Mouse (Mus musculus) CH12.LX (cell line): ENCODE results near the gene Flt1.

Experiments
- EP300 ChIP-seq: IDR thresholded peaks from 2 replicates; pipeline ENCODE4 v1.6.1; 2011; ENCODE audit warnings: low read length, improper control_type of control experiment
- MAFK ChIP-seq: IDR thresholded peaks from 2 replicates; pipeline ENCODE4 v1.6.1; 2011; ENCODE audit warnings: low read length, improper control_type of control experiment; ENCODE audit not compliant: insufficient replicate concordance
- POLR2A ChIP-seq: IDR thresholded peaks from 2 replicates; pipeline ENCODE4 v1.6.1; 2011; ENCODE audit warnings: low read depth, mild to moderate bottlenecking, improper control_type of control experiment, low read length

DNA sequence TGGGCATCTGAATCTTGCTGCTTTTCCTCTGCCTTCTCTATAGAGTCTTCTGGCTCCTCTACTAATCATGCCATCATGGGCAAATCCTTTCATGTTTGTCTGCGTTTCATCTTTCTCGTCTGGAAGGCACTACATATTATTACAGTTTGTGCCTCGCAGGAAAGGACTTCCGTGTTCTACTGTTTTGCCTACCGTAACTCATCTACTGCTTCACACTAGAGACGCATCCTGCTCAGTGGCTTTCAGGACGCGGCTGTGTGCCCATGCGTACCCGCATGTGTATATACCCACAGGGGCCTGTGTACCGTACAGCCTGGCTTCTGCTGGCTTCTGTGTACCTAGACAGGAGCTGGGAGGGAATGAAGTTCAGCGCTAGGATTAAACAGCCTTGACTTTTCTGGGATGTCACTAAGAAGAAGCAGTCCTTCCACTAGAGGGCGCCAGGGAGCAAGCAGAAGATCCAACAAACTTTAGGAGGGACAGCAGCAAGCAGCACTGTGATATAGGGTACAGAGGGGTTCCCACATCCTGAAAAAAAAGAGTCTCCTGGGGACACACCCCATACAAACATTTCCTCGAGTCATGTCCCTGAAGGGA is 142.0 kb downstream of the Flt1 start:
- no peak for TF ChIP-seq EP300
- no peak for TF ChIP-seq MAFK
- no peak for TF ChIP-seq POLR2A
